Mouse (Mus musculus) forebrain, embryonic 15.5 days (tissue): Measurements from ENCODE around the gene Tpp1. TPM values are rescaled to one million over a fixed set of nuclear protein-coding genes. Genes with fewer than 3 reads are reported as not detected.
A peak's percentile ranks its signal among the peaks of the same experiment; 100 is the strongest.
"Not testable (repeated sequence)": the region's sequence is repeated elsewhere in the genome, so short reads cannot be mapped to it uniquely, and the experiment has no call there.

Experiments
- ATAC-seq: fragments of 200-750 bp; cut with Nextera tagmentation; replicated peaks from 2 replicates; pipeline ENCODE4 v1.8.0; 2017; ENCODE audit warnings: mild to moderate bottlenecking, moderate TSS enrichment, moderate library complexity
- H3K27ac ChIP-seq: fragments of 300-500 bp; sonication (generic); replicated peaks from 2 replicates; pipeline ENCODE4 v1.5.1; 2015; ENCODE audit warnings: mild to moderate bottlenecking, inconsistent platforms
- H3K27me3 ChIP-seq: fragments of 300-500 bp; sonication (generic); 2 replicates; pipeline ENCODE4 v1.6.1; 2015; ENCODE audit warnings: inconsistent platforms
- H3K36me3 ChIP-seq: fragments of 300-500 bp; sonication (generic); 2 replicates; pipeline ENCODE4 v1.6.1; 2015; ENCODE audit warnings: mild to moderate bottlenecking, inconsistent platforms
- H3K4me1 ChIP-seq: fragments of 300-500 bp; sonication (generic); 2 replicates; pipeline ENCODE4 v1.6.1; 2015; ENCODE audit warnings: inconsistent platforms
- H3K4me2 ChIP-seq: fragments of 300-500 bp; sonication (generic); replicated peaks from 2 replicates; pipeline ENCODE4 v1.6.1; 2015; ENCODE audit warnings: mild to moderate bottlenecking, inconsistent platforms
- H3K4me3 ChIP-seq: fragments of 300-500 bp; sonication (generic); 2 replicates; pipeline ENCODE4 v1.5.1; 2015; ENCODE audit warnings: mild to moderate bottlenecking, inconsistent platforms
- H3K9ac ChIP-seq: fragments of 300-500 bp; sonication (generic); replicated peaks from 2 replicates; pipeline ENCODE4 v1.6.1; 2015; ENCODE audit warnings: mild to moderate bottlenecking, inconsistent platforms
- H3K9me3 ChIP-seq: fragments of 300-500 bp; sonication (generic); 2 replicates; pipeline ENCODE4 v1.6.1; 2016; ENCODE audit warnings: inconsistent platforms
- WGBS: fragments of 180-500 bp; shearing (Covaris S2); methylation state at CpG from one replicate; pipeline ENCODE4 v1.1.7; 2015; ENCODE audit warnings: mixed read lengths; 5-methylcytosine and 5-hydroxymethylcytosine counted together
- polyA plus RNA-seq: library from polyadenylated mRNA; unstranded; fragments of >200 nt; fragmentation: Nextera tagmentation; extraction: Ambion mirVana; gene quantifications from 2 replicates; pipeline ENCODE4 v1.2.1, GENCODE M21; 2015

Gene Tpp1
- polyA plus RNA-seq, 1 experiment from 2014 or later, result 33.9 TPM

DNA sequence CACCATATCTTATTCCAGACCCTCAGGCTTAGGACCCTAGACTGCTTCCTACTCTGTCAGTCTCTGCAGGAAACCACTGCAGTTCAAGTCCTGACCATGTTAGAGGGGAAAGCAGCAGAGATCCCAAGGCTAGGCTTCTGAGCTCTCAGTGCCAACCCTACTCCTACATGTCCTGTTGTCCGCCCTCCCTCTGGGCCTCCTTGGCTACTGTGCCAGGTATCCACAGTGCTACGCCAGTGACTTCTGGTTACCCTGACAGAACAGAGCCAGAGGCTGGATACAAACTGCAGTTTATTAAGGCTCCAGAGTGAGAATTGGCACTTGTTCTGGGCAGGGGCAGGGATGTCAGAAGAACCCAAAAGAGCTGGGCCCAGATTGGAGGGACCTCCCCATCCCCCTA is 681 bp upstream of the Tpp1 start:
- ATAC-seq, result peak; percentile 14
- Histone ChIP-seq H3K4me1 (peaks cover 17% of the 10 kb centered on the region), H3K36me3 (peaks cover 68% of the 10 kb centered on the region), H3K9me3 (no peaks in the 10 kb centered on the region), H3K27ac (no peak overlapping the region; the same call in 1 of the 2 replicates), H3K27me3 (no peaks in the 10 kb centered on the region), H3K4me2 (no peak overlapping the region), H3K9ac (no peak overlapping the region), H3K4me3 (no peak overlapping the region)
- 89% methylated on average over 2 of the region's 2 CpGs for WGBS

DNA sequence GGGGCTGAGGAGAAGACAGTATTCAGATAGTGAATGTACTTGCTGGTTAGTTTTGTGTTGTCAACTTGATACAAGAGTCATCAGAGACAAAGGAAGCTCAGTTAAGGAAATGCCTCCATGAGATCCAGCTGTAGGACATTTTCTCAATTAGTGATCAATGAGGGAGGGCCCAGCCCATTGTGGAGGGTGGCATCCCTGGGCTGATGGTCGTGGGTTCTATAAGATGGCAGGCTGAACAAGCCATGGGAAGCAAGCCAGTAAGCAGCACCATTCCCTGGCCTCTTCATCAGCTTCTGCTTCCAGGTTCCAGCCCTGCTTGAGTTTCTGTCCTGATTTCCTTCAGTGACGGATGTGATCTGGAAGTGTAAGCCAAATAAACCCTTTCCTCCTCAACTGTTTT is 4.3 kb downstream of the Tpp1 start:
- ATAC-seq, result no peak
- H3K9ac ChIP-seq, result no peak overlapping the region
- 82% methylated on average over 2 of the region's 2 CpGs for WGBS

DNA sequence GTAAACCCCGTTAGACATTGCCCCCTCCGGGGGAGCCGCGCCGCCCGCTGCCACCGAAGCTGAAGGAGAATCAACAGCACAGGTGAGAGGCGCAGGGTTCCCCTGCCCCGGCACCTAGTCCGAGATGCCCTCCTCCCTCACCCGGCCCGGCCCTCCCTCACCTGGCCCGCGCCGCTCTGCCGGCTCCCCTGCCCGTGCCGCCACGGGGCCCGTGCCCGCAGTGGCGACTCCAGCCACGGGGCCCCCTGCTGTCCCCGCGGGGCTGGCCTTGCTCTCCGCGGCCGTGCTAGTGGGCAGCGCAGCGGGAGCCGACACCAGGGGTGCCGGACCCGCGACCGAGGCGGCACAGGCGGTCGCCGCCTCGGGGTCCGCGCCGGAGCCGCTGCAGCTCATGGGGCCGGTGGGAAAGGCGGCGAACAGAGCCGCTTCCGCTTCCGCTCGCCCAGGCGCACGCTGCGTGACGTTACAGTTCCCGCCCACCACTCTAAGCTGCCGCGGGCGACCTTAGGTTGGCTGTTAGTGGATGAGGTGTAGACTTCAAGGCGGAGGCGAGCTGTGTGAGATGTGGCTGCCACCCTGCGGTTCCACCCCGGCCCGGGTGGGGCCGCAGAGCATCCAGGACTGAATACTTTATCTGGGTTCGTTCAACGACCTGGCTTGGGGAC is 8.0 kb downstream of the Tpp1 start, which contains the start of gene Taf10:
Gene Taf10 (minus strand): TSS at position 436 of the 665 bp plus-strand sequence.
- no peaks in the 10 kb centered on the region for H3K9me3 ChIP-seq
- under 1% methylated on average over 66 of the region's 67 CpGs for WGBS

More for the DNA sequence above, 4.3 kb downstream of the Tpp1 start:
- H3K27ac ChIP-seq, result no peak overlapping the region
- H3K4me1 ChIP-seq, result peaks cover 31% of the 10 kb centered on the region
- no peaks in the 10 kb centered on the region for H3K27me3 ChIP-seq
- H3K36me3 ChIP-seq, result peaks cover 38% of the 10 kb centered on the region
- no peaks in the 10 kb centered on the region for H3K9me3 ChIP-seq
- H3K4me3 ChIP-seq, result no peak overlapping the region
- no peak overlapping the region for H3K4me2 ChIP-seq

DNA sequence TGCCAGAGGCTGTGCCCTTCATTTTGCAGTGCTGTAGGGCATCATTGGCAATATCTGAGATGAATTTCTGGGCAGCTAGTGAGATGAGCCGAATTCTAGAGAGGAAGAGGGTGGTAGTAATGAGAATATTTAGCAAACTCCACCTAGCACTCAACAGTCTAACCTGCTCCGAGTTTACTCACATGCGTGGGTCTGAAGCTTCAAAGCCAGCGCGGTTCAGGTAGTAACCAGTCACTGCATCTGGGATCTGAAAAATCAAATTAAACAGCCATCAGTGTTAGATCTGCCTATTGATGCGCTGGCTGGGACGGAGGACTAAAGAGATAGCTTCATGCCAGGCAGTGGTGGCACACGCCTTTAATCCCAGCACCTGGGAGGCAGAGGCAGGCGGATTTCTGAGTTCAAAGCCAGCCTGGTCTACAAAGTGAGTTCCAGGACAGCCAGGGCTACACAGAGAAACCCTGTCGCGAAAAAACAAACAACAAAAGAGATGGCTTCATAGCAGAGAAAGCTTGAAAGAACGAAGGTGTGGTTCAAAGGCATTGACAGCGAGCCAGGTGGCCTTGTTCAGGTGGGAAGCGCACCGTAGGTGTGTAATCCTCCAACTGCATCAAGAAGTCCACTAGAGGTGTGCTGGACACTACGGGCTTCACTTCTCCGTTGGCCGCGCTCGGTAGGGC is 8.6 kb downstream of the Tpp1 start:
- WGBS, result 36% methylated on average over 20 of the region's 20 CpGs
- Histone ChIP-seq H3K9ac (peak overlapping the region; percentile 90), H3K4me2 (peak overlapping the region; percentile 93), H3K36me3 (peaks cover 51% of the 10 kb centered on the region), H3K4me1 (peaks cover 24% of the 10 kb centered on the region), H3K4me3 (peak overlapping the region; percentile 98)
- not testable (repeated sequence) for ATAC-seq, H3K27ac ChIP-seq, H3K9me3 ChIP-seq, H3K27me3 ChIP-seq

More for the DNA sequence above, 8.0 kb downstream of the Tpp1 start, which contains the start of gene Taf10:
- Histone ChIP-seq H3K27ac (peak within 1 kb of the TSS; percentile 88), H3K9ac (peak within 1 kb of the TSS; percentile 90), H3K4me2 (peak within 1 kb of the TSS; percentile 93), H3K36me3 (peaks cover 56% of the 10 kb centered on the region), H3K27me3 (no peaks in the 10 kb centered on the region), H3K4me1 (peaks cover 18% of the 10 kb centered on the region), H3K4me3 (peak within 1 kb of the TSS; percentile 98)
- peak; percentile 97 for ATAC-seq

DNA sequence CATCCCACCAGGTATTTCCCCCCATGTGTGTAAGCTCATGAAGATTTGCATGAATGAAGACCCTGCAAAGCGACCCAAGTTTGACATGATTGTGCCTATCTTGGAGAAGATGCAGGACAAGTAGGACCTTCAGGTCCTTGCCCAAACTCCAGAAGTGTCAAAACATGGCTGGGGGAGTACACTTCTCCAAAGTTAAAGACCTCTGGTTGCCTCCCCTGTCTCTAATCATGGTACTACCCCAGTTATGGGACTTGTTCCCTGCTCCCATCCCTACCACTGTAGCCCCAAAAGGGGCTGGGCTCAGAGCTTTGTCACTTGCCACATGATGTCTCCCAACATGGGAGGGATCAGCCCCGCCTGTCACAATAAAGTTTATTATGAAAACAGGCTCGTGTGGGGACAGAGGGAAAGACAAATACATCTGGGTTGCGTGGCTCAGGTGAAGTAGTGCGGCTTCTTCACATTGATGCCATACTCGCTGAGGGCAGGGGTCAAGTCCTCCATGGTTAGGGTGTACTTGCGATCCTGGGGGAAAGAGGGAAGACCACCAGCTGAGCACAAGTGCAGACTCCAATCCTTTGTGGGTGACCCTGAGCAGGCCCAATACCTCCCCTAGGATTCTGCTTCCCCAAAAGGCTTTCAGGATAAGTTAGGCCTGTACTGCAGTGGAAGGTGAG is 9.4 kb downstream of the Tpp1 start:
- H3K27me3 ChIP-seq, H3K4me3 ChIP-seq, ATAC-seq, H3K27ac ChIP-seq, H3K9me3 ChIP-seq, H3K9ac ChIP-seq: not testable (repeated sequence)
- H3K36me3 ChIP-seq, result peaks cover 47% of the 10 kb centered on the region
- WGBS, result 86% methylated on average over 7 of the region's 7 CpGs
- H3K4me2 ChIP-seq, result peak overlapping the region; percentile 93; the same call in 1 of the 2 replicates
- H3K4me1 ChIP-seq, result peaks cover 31% of the 10 kb centered on the region

DNA sequence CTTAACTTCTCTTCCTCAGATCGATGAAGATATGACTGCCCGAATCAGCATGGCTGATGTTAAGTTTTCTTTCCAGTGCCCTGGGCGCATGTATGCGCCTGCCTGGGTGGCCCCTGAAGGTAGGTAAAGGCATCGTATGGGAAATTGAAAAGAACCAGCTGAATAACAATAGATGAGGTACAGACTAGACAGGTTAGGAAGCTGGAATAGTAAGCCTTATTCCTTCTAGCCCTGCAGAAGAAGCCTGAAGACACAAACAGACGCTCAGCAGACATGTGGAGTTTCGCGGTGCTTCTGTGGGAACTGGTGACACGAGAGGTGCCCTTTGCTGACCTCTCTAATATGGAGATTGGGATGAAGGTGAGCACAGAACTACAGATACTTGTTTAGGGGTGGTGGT is 10.1 kb downstream of the Tpp1 start:
- no peak overlapping the region for H3K9ac ChIP-seq
- ATAC-seq, result no peak
- no peaks in the 10 kb centered on the region for H3K9me3 ChIP-seq
- H3K4me1 ChIP-seq, result peaks cover 38% of the 10 kb centered on the region
- H3K27ac ChIP-seq, result no peak overlapping the region
- WGBS, result 92% methylated on average over 9 of the region's 9 CpGs
- H3K4me2 ChIP-seq, result no peak overlapping the region
- H3K4me3 ChIP-seq, result no peak overlapping the region
- H3K27me3 ChIP-seq, result no peaks in the 10 kb centered on the region
- H3K36me3 ChIP-seq, result peaks cover 41% of the 10 kb centered on the region

DNA sequence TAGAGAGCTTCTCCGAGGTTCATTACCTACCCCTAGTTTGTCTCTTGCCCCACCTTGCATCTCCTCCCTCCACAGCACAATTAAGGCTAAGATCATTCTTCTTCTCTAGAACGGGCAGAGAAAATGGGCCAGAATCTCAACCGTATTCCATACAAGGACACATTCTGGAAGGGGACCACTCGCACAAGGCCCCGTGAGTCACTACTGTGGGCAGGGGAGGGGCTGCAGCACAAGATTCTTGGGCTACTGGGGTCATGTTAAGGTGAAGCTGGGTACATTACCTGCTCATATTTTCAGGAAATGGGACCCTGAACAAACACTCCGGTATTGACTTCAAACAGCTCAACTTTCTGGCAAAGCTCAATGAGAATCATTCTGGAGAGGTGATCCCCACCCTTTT is 11.2 kb downstream of the Tpp1 start:
- no peaks in the 10 kb centered on the region for H3K27me3 ChIP-seq
- no peak for ATAC-seq
- no peak overlapping the region for H3K9ac ChIP-seq
- peaks cover 31% of the 10 kb centered on the region for H3K36me3 ChIP-seq
- no peak overlapping the region for H3K4me2 ChIP-seq
- whole genome bisulfite sequencing, result 82% methylated on average over 6 of the region's 6 CpGs
- no peak overlapping the region for H3K4me3 ChIP-seq
- no peak overlapping the region for H3K27ac ChIP-seq
- H3K4me1 ChIP-seq, result peaks cover 43% of the 10 kb centered on the region
- no peaks in the 10 kb centered on the region for H3K9me3 ChIP-seq

DNA sequence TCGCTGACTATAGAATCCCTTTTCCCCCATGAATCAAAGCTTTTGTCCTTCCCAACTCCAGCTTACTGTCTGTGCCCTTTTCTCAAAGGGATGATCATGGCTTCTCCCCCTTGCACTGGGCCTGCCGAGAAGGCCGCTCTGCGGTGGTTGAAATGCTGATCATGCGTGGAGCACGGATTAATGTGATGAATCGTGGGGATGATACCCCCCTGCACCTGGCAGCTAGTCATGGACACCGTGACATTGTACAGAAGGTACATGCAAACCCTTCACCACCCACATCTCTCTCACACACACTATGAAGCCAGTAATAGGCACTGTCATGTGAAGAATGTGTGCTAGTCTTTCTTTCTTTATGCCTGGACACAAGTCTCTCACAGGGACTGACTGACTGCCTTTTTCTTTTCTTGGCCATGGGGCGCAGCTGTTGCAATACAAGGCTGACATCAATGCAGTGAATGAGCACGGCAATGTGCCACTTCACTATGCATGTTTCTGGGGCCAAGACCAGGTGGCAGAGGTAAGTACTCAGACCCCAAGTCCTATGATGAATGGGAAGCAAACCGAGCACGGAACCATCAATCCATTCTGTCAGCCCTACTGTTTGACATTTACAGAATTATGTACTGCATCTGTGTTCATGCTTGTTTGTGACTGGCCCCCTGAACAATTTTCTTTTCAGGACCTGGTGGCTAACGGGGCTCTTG is 11.8 kb downstream of the Tpp1 start:
- Histone ChIP-seq H3K9me3 (no peaks in the 10 kb centered on the region), H3K4me3 (no peak overlapping the region), H3K4me2 (no peak overlapping the region), H3K27me3 (no peaks in the 10 kb centered on the region), H3K9ac (no peak overlapping the region), H3K4me1 (peaks cover 48% of the 10 kb centered on the region), H3K27ac (no peak overlapping the region), H3K36me3 (peaks cover 31% of the 10 kb centered on the region)
- no peak for ATAC-seq
- WGBS, result 82% methylated on average over 13 of the region's 13 CpGs

DNA sequence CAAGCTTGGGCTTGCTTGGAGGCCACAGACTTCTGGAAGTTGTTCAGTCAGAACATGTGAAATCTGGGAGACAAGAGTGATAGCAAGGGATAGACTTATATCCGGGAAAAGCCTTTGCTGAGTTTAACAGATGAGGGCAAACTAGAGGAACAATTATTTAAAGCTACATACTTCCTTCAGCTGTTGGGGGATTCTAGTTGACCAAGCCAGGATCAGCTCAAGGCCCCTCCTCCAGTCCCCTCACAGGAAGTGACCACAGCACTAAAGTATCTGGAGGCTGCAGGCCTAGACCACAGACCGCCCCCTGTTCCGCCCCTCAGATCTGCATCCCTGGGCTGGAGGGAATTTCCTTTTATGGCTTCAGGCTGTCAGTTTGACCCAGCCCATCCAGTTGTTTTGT is 13.1 kb downstream of the Tpp1 start:
- no peak for ATAC-seq
- Histone ChIP-seq H3K27me3 (no peaks in the 10 kb centered on the region), H3K4me2 (no peak overlapping the region), H3K36me3 (peaks cover 35% of the 10 kb centered on the region), H3K4me1 (peaks cover 47% of the 10 kb centered on the region), H3K9me3 (no peaks in the 10 kb centered on the region), H3K27ac (0 out of 2 replicates have a peak overlapping the region, but pooled peaks have one; percentile 27), H3K4me3 (no peak overlapping the region), H3K9ac (no peak overlapping the region)
- 41% methylated on average over 3 of the region's 3 CpGs for WGBS

DNA sequence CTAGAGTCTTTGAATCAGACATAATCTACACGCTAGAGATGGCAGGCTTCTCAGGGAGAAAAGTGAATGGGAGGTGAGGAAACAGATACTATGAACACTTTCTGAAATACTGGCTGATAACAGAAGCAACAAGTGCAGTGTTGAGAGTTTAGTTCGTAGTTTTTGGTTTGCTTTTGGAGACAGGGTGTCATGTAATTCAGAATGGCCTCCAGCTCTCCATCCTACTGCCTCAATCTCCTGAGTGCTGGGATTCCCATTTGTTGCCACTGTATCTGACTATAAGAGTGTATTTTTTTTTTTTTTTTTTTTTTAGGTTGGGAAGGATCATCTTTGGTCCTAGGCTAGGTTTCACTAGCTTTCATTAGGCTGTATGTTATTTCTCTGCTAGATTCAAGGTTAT is 13.7 kb downstream of the Tpp1 start:
- WGBS, result 82% methylated on average over 2 of the region's 2 CpGs
- no peak for ATAC-seq
- no peak overlapping the region; the same call in 1 of the 2 replicates for H3K4me3 ChIP-seq
- H3K27me3 ChIP-seq, result no peaks in the 10 kb centered on the region
- peak overlapping the region; percentile 88; the same call in 1 of the 2 replicates for H3K9ac ChIP-seq
- H3K9me3 ChIP-seq, result no peaks in the 10 kb centered on the region
- H3K36me3 ChIP-seq, result peaks cover 42% of the 10 kb centered on the region
- H3K4me2 ChIP-seq, result no peak overlapping the region
- H3K4me1 ChIP-seq, result peaks cover 41% of the 10 kb centered on the region
- no peak overlapping the region for H3K27ac ChIP-seq

DNA sequence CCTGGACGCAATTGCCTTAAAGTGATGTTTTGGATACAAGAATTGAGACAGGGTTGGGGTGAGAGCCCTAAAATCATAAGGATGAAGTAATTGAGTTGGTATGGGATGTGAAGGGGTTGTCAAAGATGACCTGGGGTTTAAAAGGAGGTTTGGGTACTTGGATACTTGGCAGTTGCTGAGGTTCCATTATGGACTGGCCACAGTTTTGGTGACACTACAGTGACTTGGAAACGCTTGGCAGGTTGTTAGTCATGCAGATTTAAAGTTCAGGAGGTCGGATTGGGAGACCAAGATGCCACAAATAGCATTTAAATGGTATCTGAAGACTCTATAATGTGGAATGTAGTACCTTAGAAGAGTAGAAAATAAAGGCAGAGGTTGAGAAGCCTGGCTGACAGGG is 14.4 kb downstream of the Tpp1 start:
- Histone ChIP-seq H3K4me1 (peaks cover 35% of the 10 kb centered on the region), H3K27me3 (no peaks in the 10 kb centered on the region), H3K4me3 (peak overlapping the region; percentile 89), H3K9me3 (no peaks in the 10 kb centered on the region), H3K36me3 (peaks cover 43% of the 10 kb centered on the region), H3K27ac (no peak overlapping the region), H3K4me2 (peak overlapping the region; percentile 95), H3K9ac (peak overlapping the region; percentile 88)
- 43% methylated on average over 3 of the region's 3 CpGs for WGBS
- no peak for ATAC-seq
